Mouse (Mus musculus): ENCODE measurements around the gene Epb41. TPM values are rescaled to one million over a fixed set of nuclear protein-coding genes. Genes with fewer than 3 reads are reported as not detected.

Gene Epb41
- polyA plus RNA-seq, 1 experiment from 2014 or later: 42.3 TPM

GRCm38 (mm10) chr4:131901090-131901489 is 174.0 kb downstream of the Epb41 start:
- no peak overlapping the region for H3K27ac ChIP-seq
- H3K4me1 ChIP-seq (replicated peaks; ENCODE audit: insufficient read depth, low read length): no peaks in the 10 kb centered on the region
- peaks cover 48% of the 10 kb centered on the region for H3K36me3 ChIP-seq (ENCODE audit: insufficient read depth, low read length)
- no peaks in the 10 kb centered on the region for H3K9me3 ChIP-seq (replicated peaks; ENCODE audit: low read length)
- H3K9ac ChIP-seq (ENCODE audit: low read depth, low read length): no peak overlapping the region
- no peak overlapping the region for H3K4me3 ChIP-seq (replicated peaks; ENCODE audit: low read depth, low read length)
- WGBS: 88% methylated on average over 15 of the region's 15 CpGs
- no peaks in the 10 kb centered on the region for H3K27me3 ChIP-seq (ENCODE audit: insufficient read depth, low read length)
- no peak for DNase-seq (ENCODE audit: low spot score)
- TF ChIP-seq CTCF (IDR thresholded peaks at IDR 0.05; ENCODE audit: low read depth): no peak
- no peak for ATAC-seq (replicated peaks; ENCODE audit: low FRiP score, low read depth)
- no peak overlapping the region for H3K4me2 ChIP-seq (ENCODE audit: low read length)

- no peak overlapping the region for H3K27ac ChIP-seq
- no peaks in the 10 kb centered on the region for H3K9me3 ChIP-seq (replicated peaks; ENCODE audit: low read length)
- no peak for DNase-seq (ENCODE audit: low spot score)
- WGBS: 76% methylated on average over 6 of the region's 6 CpGs
- no peaks in the 10 kb centered on the region for H3K27me3 ChIP-seq (ENCODE audit: insufficient read depth, low read length)
- TF ChIP-seq CTCF (IDR thresholded peaks at IDR 0.05; ENCODE audit: low read depth): no peak
- no peak for ATAC-seq (replicated peaks; ENCODE audit: low FRiP score, low read depth)
- H3K9ac ChIP-seq (ENCODE audit: low read depth, low read length): no peak overlapping the region
- no peak overlapping the region for H3K4me3 ChIP-seq (replicated peaks; ENCODE audit: low read depth, low read length)
- no peaks in the 10 kb centered on the region for H3K4me1 ChIP-seq (replicated peaks; ENCODE audit: insufficient read depth, low read length)
- H3K4me2 ChIP-seq (ENCODE audit: low read length): no peak overlapping the region
- peaks cover 55% of the 10 kb centered on the region for H3K36me3 ChIP-seq (ENCODE audit: insufficient read depth, low read length)
Observed at GRCm38 (mm10) chr4:131899180-131899554, 176.0 kb downstream of the Epb41 start.

GRCm38 (mm10) chr4:131898503-131899179 is 176.5 kb downstream of the Epb41 start:
- Histone ChIP-seq H3K27me3 (ENCODE audit: insufficient read depth, low read length) (no peaks in the 10 kb centered on the region), H3K9ac (ENCODE audit: low read depth, low read length) (no peak overlapping the region), H3K36me3 (ENCODE audit: insufficient read depth, low read length) (peaks cover 59% of the 10 kb centered on the region), H3K4me2 (ENCODE audit: low read length) (no peak overlapping the region), H3K4me3 (replicated peaks; ENCODE audit: low read depth, low read length) (no peak overlapping the region), H3K9me3 (replicated peaks; ENCODE audit: low read length) (no peaks in the 10 kb centered on the region), H3K27ac (peak overlapping the region; percentile 57; the same call in 1 of the 2 replicates), H3K4me1 (replicated peaks; ENCODE audit: insufficient read depth, low read length) (no peaks in the 10 kb centered on the region)
- no peak for TF ChIP-seq CTCF (IDR thresholded peaks at IDR 0.05; ENCODE audit: low read depth)
- DNase-seq (ENCODE audit: low spot score) (no peak), ATAC-seq (replicated peaks; ENCODE audit: low FRiP score, low read depth) (no peak)
- WGBS: 79% methylated on average over 12 of the region's 12 CpGs

GRCm38 (mm10) chr4:131897787-131898186 is 177.3 kb downstream of the Epb41 start:
- no peak overlapping the region for H3K9ac ChIP-seq (ENCODE audit: low read depth, low read length)
- H3K27ac ChIP-seq: no peak overlapping the region
- ATAC-seq (replicated peaks; ENCODE audit: low FRiP score, low read depth) (peak; percentile 87), DNase-seq (ENCODE audit: low spot score) (peak; percentile 32)
- no peak for TF ChIP-seq CTCF (IDR thresholded peaks at IDR 0.05; ENCODE audit: low read depth)
- H3K4me3 ChIP-seq (replicated peaks; ENCODE audit: low read depth, low read length): no peak overlapping the region
- no peak overlapping the region for H3K4me2 ChIP-seq (ENCODE audit: low read length)
- H3K36me3 ChIP-seq (ENCODE audit: insufficient read depth, low read length): peaks cover 68% of the 10 kb centered on the region
- 90% methylated on average over 8 of the region's 8 CpGs for WGBS
- H3K27me3 ChIP-seq (ENCODE audit: insufficient read depth, low read length): no peaks in the 10 kb centered on the region
- H3K9me3 ChIP-seq (replicated peaks; ENCODE audit: low read length): no peaks in the 10 kb centered on the region
- no peaks in the 10 kb centered on the region for H3K4me1 ChIP-seq (replicated peaks; ENCODE audit: insufficient read depth, low read length)

GRCm38 (mm10) chr4:131897109-131897508 is 178.0 kb downstream of the Epb41 start:
- ATAC-seq (replicated peaks; ENCODE audit: low FRiP score, low read depth) (no peak), DNase-seq (ENCODE audit: low spot score) (no peak)
- H3K9me3 ChIP-seq (replicated peaks; ENCODE audit: low read length): no peaks in the 10 kb centered on the region
- no peaks in the 10 kb centered on the region for H3K27me3 ChIP-seq (ENCODE audit: insufficient read depth, low read length)
- H3K27ac ChIP-seq: no peak overlapping the region
- no peak overlapping the region for H3K4me2 ChIP-seq (ENCODE audit: low read length)
- 93% methylated on average over 5 of the region's 5 CpGs for WGBS
- H3K36me3 ChIP-seq (ENCODE audit: insufficient read depth, low read length): peaks cover 72% of the 10 kb centered on the region
- no peak for TF ChIP-seq CTCF (IDR thresholded peaks at IDR 0.05; ENCODE audit: low read depth)
- no peaks in the 10 kb centered on the region for H3K4me1 ChIP-seq (replicated peaks; ENCODE audit: insufficient read depth, low read length)
- no peak overlapping the region for H3K9ac ChIP-seq (ENCODE audit: low read depth, low read length)
- H3K4me3 ChIP-seq (replicated peaks; ENCODE audit: low read depth, low read length): no peak overlapping the region

- H3K36me3 ChIP-seq (ENCODE audit: insufficient read depth, low read length): peaks cover 35% of the 10 kb centered on the region
- no peak for ATAC-seq (replicated peaks; ENCODE audit: low FRiP score, low read depth)
Observed at GRCm38 (mm10) chr4:131890692-131891091, 184.4 kb downstream of the Epb41 start.

GRCm38 (mm10) chr4:131888564-131888963 is 186.6 kb downstream of the Epb41 start:
- Histone ChIP-seq H3K27ac (no peak overlapping the region), H3K36me3 (ENCODE audit: insufficient read depth, low read length) (peaks cover 29% of the 10 kb centered on the region), H3K9ac (ENCODE audit: low read depth, low read length) (no peak overlapping the region), H3K9me3 (replicated peaks; ENCODE audit: low read length) (no peaks in the 10 kb centered on the region), H3K4me1 (replicated peaks; ENCODE audit: insufficient read depth, low read length) (no peaks in the 10 kb centered on the region), H3K27me3 (ENCODE audit: insufficient read depth, low read length) (no peaks in the 10 kb centered on the region), H3K4me3 (replicated peaks; ENCODE audit: low read depth, low read length) (no peak overlapping the region), H3K4me2 (ENCODE audit: low read length) (no peak overlapping the region)
- TF ChIP-seq CTCF (IDR thresholded peaks at IDR 0.05; ENCODE audit: low read depth): no peak
- DNase-seq (ENCODE audit: low spot score) (no peak), ATAC-seq (replicated peaks; ENCODE audit: low FRiP score, low read depth) (no peak)
- WGBS: 74% methylated on average over 1 of the region's 1 CpGs

More at GRCm38 (mm10) chr4:131890692-131891091, 184.4 kb downstream of the Epb41 start:
- TF ChIP-seq CTCF (IDR thresholded peaks at IDR 0.05; ENCODE audit: low read depth): no peak
- Histone ChIP-seq H3K9me3 (replicated peaks; ENCODE audit: low read length) (no peaks in the 10 kb centered on the region), H3K27ac (no peak overlapping the region), H3K27me3 (ENCODE audit: insufficient read depth, low read length) (no peaks in the 10 kb centered on the region), H3K9ac (ENCODE audit: low read depth, low read length) (0 out of 2 replicates have a peak overlapping the region, but pooled peaks have one; percentile 4), H3K4me1 (replicated peaks; ENCODE audit: insufficient read depth, low read length) (no peaks in the 10 kb centered on the region), H3K4me2 (ENCODE audit: low read length) (no peak overlapping the region), H3K4me3 (replicated peaks; ENCODE audit: low read depth, low read length) (no peak overlapping the region)
- WGBS: 81% methylated on average over 3 of the region's 3 CpGs
- DNase-seq (ENCODE audit: low spot score): no peak
